Mouse (Mus musculus): ENCODE measurements around the gene Olfr924. TPM values are rescaled to one million over a fixed set of nuclear protein-coding genes. Genes with fewer than 3 reads are reported as not detected.
"Not testable (repeated sequence)": the region's sequence is repeated elsewhere in the genome, so short reads cannot be mapped to it uniquely, and the experiment has no call there.

The Olfr924 gene
- polyA plus RNA-seq (2016; fragmentation: Nextera tagmentation; extraction: Ambion mirVana), result not detected in 2 replicates

- no peak within 1 kb of the TSS for H3K4me2 ChIP-seq
- H3K9ac ChIP-seq, result no peak within 1 kb of the TSS
- 72% methylated on average over 1 of the region's 1 CpGs for WGBS
- ATAC-seq (ENCODE audit: insufficient number of reproducible peaks, low FRiP score), result no peak
- H3K4me3 ChIP-seq, result no peak within 1 kb of the TSS
- H3K27me3 ChIP-seq (replicated peaks), result no peaks in the 10 kb centered on the region
- no peaks in the 10 kb centered on the region for H3K36me3 ChIP-seq
- H3K4me1 ChIP-seq (replicated peaks), result no peaks in the 10 kb centered on the region
- H3K27ac ChIP-seq (ENCODE audit: poor library complexity, severe bottlenecking), result no peak within 1 kb of the TSS
- no peaks in the 10 kb centered on the region for H3K9me3 ChIP-seq (replicated peaks)
Observed at GRCm38 (mm10) chr9:38844149-38844548, at the start of gene Olfr924. Gene Olfr924 (plus strand): TSS chr9:38844449.

- H3K4me1 ChIP-seq (replicated peaks), result no peaks in the 10 kb centered on the region
- no peak overlapping the region for H3K9ac ChIP-seq
- no peak overlapping the region for H3K4me2 ChIP-seq
- H3K9me3 ChIP-seq (replicated peaks), result no peaks in the 10 kb centered on the region
- H3K27me3 ChIP-seq (replicated peaks), result no peaks in the 10 kb centered on the region
- no peak for ATAC-seq (ENCODE audit: insufficient number of reproducible peaks, low FRiP score)
- no peak overlapping the region for H3K4me3 ChIP-seq
- H3K36me3 ChIP-seq, result no peaks in the 10 kb centered on the region
- H3K27ac ChIP-seq (ENCODE audit: poor library complexity, severe bottlenecking), result no peak overlapping the region
Observed at GRCm38 (mm10) chr9:38805696-38806095, 38.6 kb upstream of the Olfr924 start.

GRCm38 (mm10) chr9:38814314-38814713 is 29.9 kb upstream of the Olfr924 start, which contains the start of gene Olfr922:
Gene Olfr922 (plus strand): TSS chr9:38814614.
- Histone ChIP-seq H3K27me3 (replicated peaks) (no peaks in the 10 kb centered on the region), H3K4me3 (no peak within 1 kb of the TSS), H3K36me3 (no peaks in the 10 kb centered on the region), H3K27ac (ENCODE audit: poor library complexity, severe bottlenecking) (no peak within 1 kb of the TSS), H3K9ac (no peak within 1 kb of the TSS), H3K4me1 (replicated peaks) (no peaks in the 10 kb centered on the region), H3K9me3 (replicated peaks) (no peaks in the 10 kb centered on the region), H3K4me2 (no peak within 1 kb of the TSS)
- ATAC-seq (ENCODE audit: insufficient number of reproducible peaks, low FRiP score), result no peak
- WGBS, result 62% methylated on average over 2 of the region's 2 CpGs

- H3K27ac ChIP-seq (ENCODE audit: poor library complexity, severe bottlenecking), result no peak overlapping the region
Observed at GRCm38 (mm10) chr9:38815458-38815986, 28.7 kb upstream of the Olfr924 start.

GRCm38 (mm10) chr9:38826245-38826644 is 18.0 kb upstream of the Olfr924 start, which contains the start of gene Olfr923:
Gene Olfr923 (plus strand): TSS chr9:38826545.
- Histone ChIP-seq H3K27me3 (replicated peaks) (no peaks in the 10 kb centered on the region), H3K27ac (ENCODE audit: poor library complexity, severe bottlenecking) (no peak within 1 kb of the TSS), H3K4me1 (replicated peaks) (no peaks in the 10 kb centered on the region), H3K4me2 (no peak within 1 kb of the TSS), H3K9me3 (replicated peaks) (no peaks in the 10 kb centered on the region), H3K9ac (no peak within 1 kb of the TSS), H3K36me3 (no peaks in the 10 kb centered on the region), H3K4me3 (no peak within 1 kb of the TSS)
- ATAC-seq (ENCODE audit: insufficient number of reproducible peaks, low FRiP score), result no peak
- 78% methylated on average over 1 of the region's 1 CpGs for WGBS

More at GRCm38 (mm10) chr9:38815458-38815986, 28.7 kb upstream of the Olfr924 start:
- no peak for ATAC-seq (ENCODE audit: insufficient number of reproducible peaks, low FRiP score)
- no peaks in the 10 kb centered on the region for H3K9me3 ChIP-seq (replicated peaks)
- no peaks in the 10 kb centered on the region for H3K36me3 ChIP-seq
- no peak overlapping the region for H3K4me2 ChIP-seq
- H3K4me1 ChIP-seq (replicated peaks), result no peaks in the 10 kb centered on the region
- no peak overlapping the region for H3K9ac ChIP-seq
- H3K4me3 ChIP-seq, result no peak overlapping the region
- H3K27me3 ChIP-seq (replicated peaks), result no peaks in the 10 kb centered on the region
- WGBS, result 81% methylated on average over 1 of the region's 1 CpGs

GRCm38 (mm10) chr9:38833027-38833426 is 11.2 kb upstream of the Olfr924 start:
- H3K4me2 ChIP-seq, result peak overlapping the region; percentile 33
- H3K4me3 ChIP-seq, result no peak overlapping the region
- H3K36me3 ChIP-seq, result no peaks in the 10 kb centered on the region
- H3K27me3 ChIP-seq (replicated peaks), result no peaks in the 10 kb centered on the region
- H3K9me3 ChIP-seq (replicated peaks), result no peaks in the 10 kb centered on the region
- H3K4me1 ChIP-seq (replicated peaks), result peaks cover 5% of the 10 kb centered on the region
- 0 out of 2 replicates have a peak, but pooled peaks have one; percentile 36 for ATAC-seq (ENCODE audit: insufficient number of reproducible peaks, low FRiP score)
- no peak overlapping the region for H3K27ac ChIP-seq (ENCODE audit: poor library complexity, severe bottlenecking)
- H3K9ac ChIP-seq, result no peak overlapping the region
- WGBS, result 23% methylated on average over 2 of the region's 2 CpGs

GRCm38 (mm10) chr9:38854760-38855159 is 10.5 kb downstream of the Olfr924 start, which contains the start of gene Olfr26:
Gene Olfr26 (plus strand): TSS chr9:38855060.
- H3K27me3 ChIP-seq (replicated peaks), result no peaks in the 10 kb centered on the region
- no peaks in the 10 kb centered on the region for H3K9me3 ChIP-seq (replicated peaks)
- H3K4me2 ChIP-seq, result no peak within 1 kb of the TSS
- no peaks in the 10 kb centered on the region for H3K36me3 ChIP-seq
- H3K4me1 ChIP-seq (replicated peaks), result no peaks in the 10 kb centered on the region
- ATAC-seq (ENCODE audit: insufficient number of reproducible peaks, low FRiP score), result no peak
- H3K9ac ChIP-seq, result no peak within 1 kb of the TSS
- H3K4me3 ChIP-seq, result no peak within 1 kb of the TSS
- H3K27ac ChIP-seq (ENCODE audit: poor library complexity, severe bottlenecking), result no peak within 1 kb of the TSS

GRCm38 (mm10) chr9:38874880-38875279 is 30.6 kb downstream of the Olfr924 start:
- not testable (repeated sequence) for ATAC-seq (ENCODE audit: insufficient number of reproducible peaks, low FRiP score); H3K27me3 ChIP-seq (replicated peaks); H3K9ac ChIP-seq; H3K9me3 ChIP-seq (replicated peaks); H3K4me3 ChIP-seq; H3K4me2 ChIP-seq; H3K27ac ChIP-seq (ENCODE audit: poor library complexity, severe bottlenecking); H3K4me1 ChIP-seq (replicated peaks); H3K36me3 ChIP-seq
- 52% methylated on average over 2 of the region's 2 CpGs for WGBS

- no peaks in the 10 kb centered on the region for H3K36me3 ChIP-seq
- H3K27ac ChIP-seq (ENCODE audit: poor library complexity, severe bottlenecking), result no peak within 1 kb of the TSS
- H3K9ac ChIP-seq, result no peak within 1 kb of the TSS
- 80% methylated on average over 2 of the region's 2 CpGs for WGBS
- no peaks in the 10 kb centered on the region for H3K27me3 ChIP-seq (replicated peaks)
- peaks cover 11% of the 10 kb centered on the region for H3K9me3 ChIP-seq (replicated peaks)
- no peaks in the 10 kb centered on the region for H3K4me1 ChIP-seq (replicated peaks)
- no peak within 1 kb of the TSS for H3K4me2 ChIP-seq
- ATAC-seq (ENCODE audit: insufficient number of reproducible peaks, low FRiP score), result no peak
- no peak within 1 kb of the TSS for H3K4me3 ChIP-seq
Observed at GRCm38 (mm10) chr9:38876826-38877225, 32.6 kb downstream of the Olfr924 start, which contains the start of gene Olfr926. Gene Olfr926 (plus strand): TSS chr9:38877126.

Other genes starting within 250 kb of the Olfr924 start
- gene Olfr914, start 239.3 kb upstream of the Olfr924 start, polyA plus RNA-seq (2016; fragmentation: Nextera tagmentation; extraction: Ambion mirVana), result not detected in 2 replicates
- gene Olfr916, start 184.6 kb upstream of the Olfr924 start, polyA plus RNA-seq (2016; fragmentation: Nextera tagmentation; extraction: Ambion mirVana), result not detected in 2 replicates
- not detected in 2 replicates for gene Olfr917, start 178.6 kb upstream of the Olfr924 start, polyA plus RNA-seq (2016; fragmentation: Nextera tagmentation; extraction: Ambion mirVana)
- not detected in 2 replicates for gene Olfr918, start 169.8 kb upstream of the Olfr924 start, polyA plus RNA-seq (2016; fragmentation: Nextera tagmentation; extraction: Ambion mirVana)
- not detected in 2 replicates for gene Olfr919, start 140.8 kb upstream of the Olfr924 start, polyA plus RNA-seq (2016; fragmentation: Nextera tagmentation; extraction: Ambion mirVana)
- gene Vwa5a, start 126.2 kb upstream of the Olfr924 start, polyA plus RNA-seq (2016; fragmentation: Nextera tagmentation; extraction: Ambion mirVana), result 19.3 and 21.3 TPM in 2 replicates
- gene Olfr920, start 92.2 kb upstream of the Olfr924 start, polyA plus RNA-seq (2016; fragmentation: Nextera tagmentation; extraction: Ambion mirVana), result 0.03 TPM in 1 of 2 replicates, not detected in the other
- not detected in 2 replicates for gene Olfr921, start 71.4 kb upstream of the Olfr924 start, polyA plus RNA-seq (2016; fragmentation: Nextera tagmentation; extraction: Ambion mirVana)
- not detected in 2 replicates for gene Olfr922, start 29.8 kb upstream of the Olfr924 start, polyA plus RNA-seq (2016; fragmentation: Nextera tagmentation; extraction: Ambion mirVana)
- not detected in 2 replicates for gene Olfr923, start 17.9 kb upstream of the Olfr924 start, polyA plus RNA-seq (2016; fragmentation: Nextera tagmentation; extraction: Ambion mirVana)
- not detected in 2 replicates for gene Olfr26, start 10.6 kb downstream of the Olfr924 start, polyA plus RNA-seq (2016; fragmentation: Nextera tagmentation; extraction: Ambion mirVana)
- not detected in 2 replicates for gene Olfr926, start 32.7 kb downstream of the Olfr924 start, polyA plus RNA-seq (2016; fragmentation: Nextera tagmentation; extraction: Ambion mirVana)
- not detected in 2 replicates for gene Olfr930, start 85.4 kb downstream of the Olfr924 start, polyA plus RNA-seq (2016; fragmentation: Nextera tagmentation; extraction: Ambion mirVana)
- not detected in 2 replicates for gene Olfr933, start 127.9 kb downstream of the Olfr924 start, polyA plus RNA-seq (2016; fragmentation: Nextera tagmentation; extraction: Ambion mirVana)
- not detected in 2 replicates for gene Olfr934, start 143.9 kb downstream of the Olfr924 start, polyA plus RNA-seq (2016; fragmentation: Nextera tagmentation; extraction: Ambion mirVana)
- not detected in 2 replicates for gene Olfr935, start 155.2 kb downstream of the Olfr924 start, polyA plus RNA-seq (2016; fragmentation: Nextera tagmentation; extraction: Ambion mirVana)
- not detected in 2 replicates for gene Olfr146, start 178.9 kb downstream of the Olfr924 start, polyA plus RNA-seq (2016; fragmentation: Nextera tagmentation; extraction: Ambion mirVana)
- gene Olfr937, start 220.5 kb downstream of the Olfr924 start, polyA plus RNA-seq (2016; fragmentation: Nextera tagmentation; extraction: Ambion mirVana), result not detected in 2 replicates
- gene Olfr938, start 234.4 kb downstream of the Olfr924 start, polyA plus RNA-seq (2016; fragmentation: Nextera tagmentation; extraction: Ambion mirVana), result not detected in 2 replicates